Mouse (Mus musculus): ENCODE data around the gene Mydgf.
A peak's percentile ranks its signal among the peaks of the same experiment; 100 is the strongest.

Gene Mydgf

GRCm38 (mm10) chr17:56183658-56184103, at the start of gene Mydgf:
Gene Mydgf, minus strand, starts transcription at chr17:56183920.
- DNase-seq: peak; percentile 97

- no peak for DNase-seq
Observed at GRCm38 (mm10) chr17:56233389-56233788, 49.7 kb upstream of the Mydgf start.

GRCm38 (mm10) chr17:56229943-56230342, 46.2 kb upstream of the Mydgf start:
- DNase-seq: peak; percentile 88

- no peak for DNase-seq
Observed at GRCm38 (mm10) chr17:56226566-56226965, 42.8 kb upstream of the Mydgf start.

GRCm38 (mm10) chr17:56224916-56225315, 41.2 kb upstream of the Mydgf start:
- DNase-seq: no peak

- no peak for DNase-seq
Observed at GRCm38 (mm10) chr17:56219805-56220204, 36.1 kb upstream of the Mydgf start.

GRCm38 (mm10) chr17:56219251-56219650, 35.5 kb upstream of the Mydgf start:
- DNase-seq: no peak

- DNase-seq: peak; percentile 95
Observed at GRCm38 (mm10) chr17:56218377-56219191, 34.9 kb upstream of the Mydgf start, which contains the start of gene Dpp9. Gene Dpp9, minus strand, starts transcription at chr17:56218905.

GRCm38 (mm10) chr17:56217670-56218069, 34.0 kb upstream of the Mydgf start:
- DNase-seq: no peak

- no peak for DNase-seq
Observed at GRCm38 (mm10) chr17:56214229-56214628, 30.5 kb upstream of the Mydgf start.

GRCm38 (mm10) chr17:56212676-56213075, 29.0 kb upstream of the Mydgf start:
- DNase-seq: no peak

GRCm38 (mm10) chr17:56211090-56211489, 27.4 kb upstream of the Mydgf start:
- DNase-seq: no peak

GRCm38 (mm10) chr17:56208821-56209220, 25.1 kb upstream of the Mydgf start:
- DNase-seq: no peak

GRCm38 (mm10) chr17:56207963-56208530, 24.3 kb upstream of the Mydgf start:
- no peak for DNase-seq

- DNase-seq: no peak
Observed at GRCm38 (mm10) chr17:56206986-56207674, 23.4 kb upstream of the Mydgf start.

- DNase-seq: no peak
Observed at GRCm38 (mm10) chr17:56206276-56206884, 22.7 kb upstream of the Mydgf start.

- DNase-seq: no peak
Observed at GRCm38 (mm10) chr17:56203729-56204128, 20.0 kb upstream of the Mydgf start.

GRCm38 (mm10) chr17:56202476-56202875, 18.8 kb upstream of the Mydgf start:
- no peak for DNase-seq

- DNase-seq: no peak
Observed at GRCm38 (mm10) chr17:56201642-56202041, 17.9 kb upstream of the Mydgf start.

- no peak for DNase-seq
Observed at GRCm38 (mm10) chr17:56200586-56200985, 16.9 kb upstream of the Mydgf start.

- no peak for DNase-seq
Observed at GRCm38 (mm10) chr17:56196860-56197259, 13.1 kb upstream of the Mydgf start.

- no peak for DNase-seq
Observed at GRCm38 (mm10) chr17:56194765-56195164, 11.0 kb upstream of the Mydgf start.

GRCm38 (mm10) chr17:56194357-56194756, 10.6 kb upstream of the Mydgf start:
- no peak for DNase-seq
